Mouse (Mus musculus): ENCODE data around the gene Rbbp4.

DNA sequence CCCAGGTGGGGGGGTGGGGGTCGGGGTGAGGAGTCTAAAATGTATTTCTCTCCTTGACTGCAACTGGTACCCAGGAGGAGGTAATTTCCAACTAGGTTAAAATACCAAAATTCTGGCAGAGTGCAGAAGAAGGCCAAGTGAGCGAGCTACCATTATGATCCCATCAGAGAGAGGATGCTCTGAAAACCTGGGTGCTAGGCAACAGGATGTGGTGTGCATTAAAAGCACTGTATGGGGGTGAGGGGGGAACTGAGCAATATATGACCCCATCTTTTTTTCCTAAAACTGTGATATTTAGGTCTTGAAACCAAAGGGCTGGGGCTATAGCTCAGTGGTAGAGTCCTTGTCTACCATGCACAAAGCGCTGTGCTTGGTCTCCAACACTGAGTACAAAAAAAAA lies 29.2 kb upstream of the Rbbp4 start:
- TF ChIP-seq CTCF (IDR thresholded peaks at IDR 0.05; ENCODE audit: low read depth) (no peak), EP300 (optimal IDR thresholded peaks at IDR 0.05) (no peak)
